In genomic region chr2:128218961-128219360, GRCm38 (mm10) we compare ENCODE assay signal across 15 mouse cellular contexts.
"Had no signal": no experiment of that assay in that cellular context is flagged by ENCODE, and none has a peak within 500 bp of the region (broad histone marks: within the 10 kb centered on the region; RNA-seq: fewer than 3 reads in every experiment).

No protein-coding gene starts in this region.

- H3K9ac ChIP-seq: lung, embryonic 14.5 days; midbrain, embryonic 13.5 days; midbrain, embryonic 15.5 days; neural tube, embryonic 12.5 days; stomach, embryonic 15.5 days had no signal

- H3K36me3 ChIP-seq: midbrain, embryonic 13.5 days; midbrain, embryonic 15.5 days; neural tube, embryonic 12.5 days; stomach, embryonic 15.5 days had no signal

- ATAC-seq: midbrain, embryonic 13.5 days; midbrain, embryonic 15.5 days had no signal

- H3K9me3 ChIP-seq: midbrain, embryonic 13.5 days; midbrain, embryonic 15.5 days; neural tube, embryonic 12.5 days; stomach, embryonic 15.5 days had no signal

- DNase-seq: lung, adult 18-20 months; lung, embryonic 14.5 days; lung, postnatal 10 days; lung, postnatal 4 days; right cerebral cortex, postnatal 14 days; thymus, adult 2 months; thymus, postnatal 25 days; thymus, postnatal 4 days had no signal

- H3K27me3 ChIP-seq: midbrain, embryonic 13.5 days; midbrain, embryonic 15.5 days; neural tube, embryonic 12.5 days; stomach, embryonic 15.5 days had no signal

- H3K27ac ChIP-seq: midbrain, embryonic 13.5 days; midbrain, embryonic 15.5 days; neural tube, embryonic 12.5 days; stomach, embryonic 15.5 days; stomach, postnatal 0 days had no signal

- H3K4me2 ChIP-seq: lung, embryonic 14.5 days; midbrain, embryonic 11.5 days; midbrain, embryonic 13.5 days; midbrain, embryonic 15.5 days; neural tube, embryonic 12.5 days; stomach, embryonic 15.5 days had no signal

- H3K4me3 ChIP-seq: megakaryocyte, embryonic 14.5 days; midbrain, embryonic 13.5 days; midbrain, embryonic 15.5 days; neural tube, embryonic 12.5 days; stomach, embryonic 15.5 days had no signal

- H3K4me1 ChIP-seq: midbrain, embryonic 13.5 days; midbrain, embryonic 15.5 days; neural tube, embryonic 12.5 days had no signal
